Mouse (Mus musculus) cerebellum, adult 8-10 months (tissue): ENCODE data around the gene Prpf4.

Experiments used
- DNase-seq: peaks from one replicate; pipeline ENCODE4 v3.0.0; 2022

Prpf4 gene

DNA sequence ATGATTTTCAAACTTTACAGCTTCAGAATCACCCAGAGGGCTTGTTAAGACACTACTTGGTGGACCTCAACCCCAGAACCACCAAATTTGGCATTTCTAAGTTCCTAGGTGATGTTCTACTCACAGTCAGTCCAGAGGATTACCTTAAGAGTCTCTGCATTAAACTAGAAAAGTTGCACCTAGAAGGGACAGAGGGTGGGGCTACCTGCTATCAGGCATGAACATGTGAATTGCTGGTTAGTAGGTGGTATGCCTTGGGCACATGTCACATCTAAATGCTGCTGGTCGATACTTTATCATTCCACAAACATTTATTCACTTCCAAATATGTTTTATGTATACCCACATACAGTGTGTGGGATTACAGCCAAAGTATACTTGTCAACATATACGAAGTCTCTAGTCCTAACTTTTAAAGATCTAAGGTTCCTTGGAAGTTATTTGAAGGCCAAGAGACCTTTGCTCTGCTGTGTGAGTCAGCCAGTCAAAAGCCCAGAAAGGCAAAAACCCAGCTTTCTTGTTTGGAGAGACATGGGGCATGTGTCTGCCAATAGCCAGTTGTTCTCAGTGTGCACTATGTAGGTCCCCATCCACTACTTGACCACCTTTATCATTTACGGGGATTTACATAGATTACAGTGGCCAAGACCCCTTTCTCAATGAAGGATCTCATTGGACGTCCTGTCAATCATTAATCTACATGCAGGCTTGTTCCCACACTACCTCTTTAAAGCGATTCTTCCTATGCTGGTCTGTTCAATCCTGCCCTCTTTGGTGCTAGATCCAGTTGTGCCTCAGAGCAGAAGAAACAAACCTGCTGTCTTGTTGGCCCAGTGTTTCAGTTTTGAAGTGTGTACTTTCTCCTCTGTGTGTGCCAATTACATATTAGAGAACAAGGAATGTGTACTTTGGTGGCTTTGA, 18.7 kb upstream of the Prpf4 start:
- no peak for DNase-seq

DNA sequence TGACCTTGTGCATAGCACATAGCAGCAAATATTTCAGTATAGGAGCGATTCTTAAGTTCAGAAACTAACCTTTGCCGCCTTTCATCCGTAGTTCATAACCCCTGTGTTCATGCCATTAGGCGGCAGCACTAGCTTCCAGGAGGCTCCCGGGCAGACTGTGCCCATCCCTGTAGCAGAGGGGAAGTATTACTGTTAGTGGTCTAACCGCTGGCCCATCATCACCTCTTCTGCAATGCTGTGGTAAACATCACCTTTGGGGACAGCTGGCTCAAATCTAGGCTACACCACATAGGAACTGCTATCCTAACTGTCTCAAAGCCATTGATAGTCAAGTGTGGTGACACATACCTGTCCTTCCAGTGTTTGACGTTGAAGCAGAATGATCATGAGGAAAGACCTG, 16.7 kb upstream of the Prpf4 start:
- DNase-seq = no peak

DNA sequence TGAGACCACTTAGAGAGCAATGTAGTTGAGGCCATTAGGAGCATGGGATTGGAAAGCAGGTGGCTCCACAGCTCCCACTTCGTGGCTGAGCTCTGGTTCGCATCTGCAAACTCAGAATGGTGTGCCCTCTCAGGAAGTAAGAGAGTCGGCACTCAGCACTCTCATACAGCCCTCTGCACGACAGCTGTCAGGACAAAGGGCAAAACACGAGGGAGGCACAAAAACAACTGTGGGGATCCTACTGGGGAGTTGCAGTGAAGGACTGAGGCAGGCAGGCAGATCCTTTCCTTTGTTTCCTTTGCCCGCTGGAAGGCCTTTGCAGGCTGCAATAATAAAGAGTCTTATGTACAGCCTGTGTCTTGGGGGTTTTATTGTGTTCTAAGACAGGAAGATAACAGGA, 15.1 kb upstream of the Prpf4 start:
- no peak for DNase-seq

DNA sequence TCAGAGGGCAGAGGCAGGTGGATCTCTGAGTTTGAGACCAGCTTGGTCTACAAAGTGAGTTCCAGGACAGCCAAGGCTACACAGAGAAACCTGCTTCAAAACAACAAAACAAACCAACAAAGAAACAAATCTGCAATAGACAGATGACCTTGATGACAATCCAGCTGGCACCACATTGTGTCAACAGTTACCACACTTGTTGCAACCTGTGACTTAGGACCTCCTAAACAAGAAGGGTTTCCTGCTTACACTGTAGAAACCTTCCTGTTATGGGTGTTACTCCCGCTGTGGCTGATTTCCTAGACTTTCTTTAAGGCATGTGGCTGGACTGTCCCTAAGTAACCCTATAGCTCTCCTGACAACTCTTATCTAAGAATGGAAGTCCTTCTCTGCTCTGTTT, 12.8 kb upstream of the Prpf4 start:
- no peak for DNase-seq

DNA sequence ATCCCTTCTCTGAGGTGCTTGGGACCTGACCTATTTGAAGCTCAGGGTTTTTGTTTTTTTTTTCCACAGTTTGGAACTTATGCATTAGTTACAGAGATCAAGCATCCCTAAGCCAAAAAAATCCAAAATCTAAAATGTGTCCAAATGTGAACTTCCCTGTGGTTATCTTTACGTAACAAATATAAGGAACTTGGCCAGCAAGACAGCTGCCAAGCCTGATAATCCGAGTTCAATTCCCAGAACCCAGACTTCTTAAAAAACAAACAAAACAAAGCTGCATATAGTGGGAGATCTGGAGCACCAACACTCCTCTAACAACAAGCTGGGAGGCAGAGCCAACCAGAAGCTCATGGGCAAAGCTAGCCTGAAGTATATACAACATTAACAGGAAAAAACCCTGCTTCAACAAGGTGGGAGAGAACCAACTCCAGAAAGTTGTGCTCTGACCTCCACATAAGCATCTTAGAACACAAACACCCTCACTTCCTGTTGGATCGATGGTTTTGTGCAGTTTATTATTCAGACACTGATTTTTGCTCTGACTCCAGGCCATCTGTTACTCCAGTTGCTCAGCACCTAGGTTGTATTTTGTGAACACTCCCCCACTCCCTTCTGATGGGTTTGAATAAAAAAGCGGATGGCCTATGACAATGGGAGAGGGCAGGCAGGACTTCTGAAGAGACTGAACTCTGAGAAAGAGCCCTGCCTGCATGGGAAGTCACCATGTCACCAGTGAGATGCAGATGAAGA, 10.8 kb upstream of the Prpf4 start:
- no peak for DNase-seq

DNA sequence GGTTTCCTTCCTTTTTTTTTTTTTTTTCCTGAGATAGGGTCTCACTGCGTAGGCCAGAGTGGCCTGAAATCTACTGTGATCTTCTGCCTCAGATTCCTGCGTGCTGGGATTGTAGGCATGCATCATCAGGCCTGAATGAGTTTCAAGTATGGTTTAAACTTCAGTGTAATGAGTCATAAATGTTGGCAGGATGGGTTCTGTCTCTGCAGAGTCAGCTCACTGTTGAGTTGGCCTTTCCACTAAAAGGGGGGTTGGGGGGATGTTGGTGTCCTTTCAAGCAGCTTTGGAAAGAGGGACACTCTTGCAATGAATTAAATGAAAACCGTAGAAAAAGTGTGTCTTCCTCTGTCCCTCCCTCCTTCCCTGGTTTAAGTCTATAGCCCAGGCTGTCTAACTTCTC, 9.6 kb upstream of the Prpf4 start:
- DNase-seq = no peak

DNA sequence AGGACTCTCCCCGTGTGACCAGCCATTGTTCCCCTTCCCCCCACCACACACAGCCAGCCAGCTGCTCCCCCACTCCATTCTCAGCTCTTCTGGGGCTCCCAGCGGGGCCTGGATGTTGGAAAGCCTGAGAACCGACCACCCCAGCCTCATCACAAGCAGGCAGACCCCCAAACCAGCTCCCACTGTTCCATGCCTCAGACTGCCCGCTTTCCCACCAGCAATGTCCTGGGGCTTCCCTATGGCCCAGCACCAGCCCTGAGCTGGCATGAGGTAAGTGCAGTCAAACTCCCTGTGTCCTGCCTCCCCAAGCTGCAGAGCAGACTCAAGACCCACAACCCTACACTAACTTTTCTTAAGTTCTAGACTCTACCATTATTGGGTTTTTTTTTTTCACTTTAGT, 2.5 kb upstream of the Prpf4 start:
- no peak for DNase-seq

DNA sequence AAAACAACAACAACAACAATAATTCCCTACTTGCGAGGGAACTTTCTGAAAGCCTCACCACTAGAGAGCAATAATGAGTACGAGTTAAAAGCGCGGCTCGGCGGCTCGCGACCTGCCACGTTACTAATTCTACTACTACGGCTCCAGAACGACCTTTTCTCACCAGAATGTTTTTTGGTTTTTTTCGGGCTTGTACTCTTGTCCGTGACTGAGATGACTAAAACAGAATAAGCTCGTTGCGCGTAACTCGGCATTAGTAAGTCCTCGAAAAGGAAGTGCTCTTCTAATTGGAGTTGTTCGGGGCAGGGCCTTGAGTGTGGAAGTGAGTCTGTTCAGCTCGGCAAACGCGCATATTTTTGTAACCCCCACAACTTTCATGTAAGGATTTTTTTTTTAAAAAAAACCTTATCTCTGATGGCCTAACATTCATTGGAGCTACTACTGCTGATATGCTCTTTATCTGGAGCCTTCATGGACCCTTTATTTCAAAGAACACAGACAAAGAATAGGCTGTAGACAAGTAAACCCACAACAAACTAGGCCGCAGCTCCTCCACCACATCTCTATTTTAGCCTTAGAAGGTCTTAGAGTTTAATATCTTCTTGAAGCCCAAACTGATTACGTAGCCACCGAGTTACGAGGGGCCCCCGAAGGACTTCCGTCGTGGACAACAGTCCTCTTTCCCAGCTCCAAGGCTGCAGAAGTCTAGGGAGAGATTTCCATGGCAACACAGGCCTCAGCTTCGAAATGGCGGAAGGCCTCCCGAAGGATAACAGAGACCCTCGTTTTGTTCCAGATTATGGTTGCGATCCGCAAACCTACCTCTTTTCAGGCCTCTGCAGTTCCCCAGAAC, 641 bp upstream of the Prpf4 start:
- DNase-seq = peak; percentile 47

DNA sequence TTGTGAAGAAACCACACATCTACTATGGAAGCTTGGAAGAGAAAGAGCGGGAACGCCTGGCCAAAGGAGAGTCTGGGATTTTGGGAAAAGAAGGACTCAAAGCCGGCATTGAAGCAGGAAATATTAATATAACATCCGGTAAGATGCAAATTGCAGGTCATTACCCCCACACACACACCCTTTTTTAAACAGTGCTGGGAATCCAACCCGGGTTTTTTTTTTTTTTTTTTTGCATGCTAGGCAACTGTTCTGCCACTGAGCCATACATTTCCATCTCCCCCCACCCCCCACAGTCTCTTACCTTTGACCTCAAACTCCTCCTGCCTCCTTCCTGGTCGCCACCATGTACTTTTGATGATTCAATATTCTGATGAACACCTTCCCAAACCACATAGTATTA, 1.0 kb downstream of the Prpf4 start:
- no peak for DNase-seq

DNA sequence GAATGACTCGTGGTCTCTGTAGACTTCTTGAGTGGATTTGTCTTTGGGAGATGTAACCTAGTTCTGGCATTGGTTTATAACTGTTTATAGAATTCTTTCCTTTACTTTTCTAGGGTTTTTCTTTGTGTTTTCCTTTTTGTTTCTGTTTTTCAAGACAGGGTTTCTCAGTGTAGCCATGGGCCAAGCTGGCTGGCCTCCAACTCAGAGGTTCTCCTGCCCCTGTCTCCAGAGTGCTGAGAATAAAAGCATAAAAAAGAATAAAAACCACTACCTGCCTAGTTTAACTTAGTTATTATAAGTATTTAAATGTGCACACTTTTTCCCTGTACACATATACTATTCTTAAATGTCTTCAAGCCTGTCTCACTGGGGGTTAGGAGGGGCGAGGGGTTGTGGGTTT, 1.7 kb downstream of the Prpf4 start:
- no peak for DNase-seq

DNA sequence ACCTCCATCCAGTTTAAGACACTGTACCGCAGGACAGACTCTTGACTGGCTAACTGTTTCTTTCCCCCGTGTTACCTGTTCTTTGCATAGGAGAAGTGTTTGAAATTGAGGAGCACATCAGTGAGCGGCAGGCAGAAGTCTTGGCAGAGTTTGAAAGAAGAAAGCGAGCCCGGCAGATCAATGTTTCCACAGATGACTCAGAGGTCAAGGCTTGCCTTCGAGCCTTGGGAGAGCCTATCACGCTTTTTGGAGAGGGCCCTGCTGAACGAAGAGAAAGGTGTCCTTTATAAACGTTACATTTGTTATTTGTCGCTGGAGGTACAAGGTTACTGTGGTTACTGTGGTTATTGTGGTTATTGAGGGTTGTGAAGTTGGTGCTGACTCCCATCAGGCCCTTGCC, 3.0 kb downstream of the Prpf4 start:
- DNase-seq = no peak

DNA sequence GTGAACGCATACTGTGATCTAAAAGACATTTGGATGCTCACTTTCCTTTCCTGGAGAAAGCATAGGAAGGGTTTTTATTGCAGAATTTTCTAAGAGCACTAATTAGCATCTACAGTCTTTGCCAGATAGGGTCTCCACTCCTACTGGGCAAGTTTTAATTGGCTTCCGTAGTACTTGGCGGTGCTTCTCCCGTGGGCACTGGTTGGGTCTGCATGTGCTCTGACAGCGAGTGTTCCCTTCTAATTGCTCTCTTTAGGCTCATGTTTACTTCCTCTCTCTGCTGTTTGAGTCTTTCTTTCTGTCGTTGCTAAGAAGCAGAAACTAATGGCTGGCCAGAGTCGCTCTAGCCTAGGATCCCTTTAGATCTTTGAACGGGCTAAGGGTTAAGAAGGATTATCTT, 9.9 kb downstream of the Prpf4 start:
- DNase-seq = no peak

DNA sequence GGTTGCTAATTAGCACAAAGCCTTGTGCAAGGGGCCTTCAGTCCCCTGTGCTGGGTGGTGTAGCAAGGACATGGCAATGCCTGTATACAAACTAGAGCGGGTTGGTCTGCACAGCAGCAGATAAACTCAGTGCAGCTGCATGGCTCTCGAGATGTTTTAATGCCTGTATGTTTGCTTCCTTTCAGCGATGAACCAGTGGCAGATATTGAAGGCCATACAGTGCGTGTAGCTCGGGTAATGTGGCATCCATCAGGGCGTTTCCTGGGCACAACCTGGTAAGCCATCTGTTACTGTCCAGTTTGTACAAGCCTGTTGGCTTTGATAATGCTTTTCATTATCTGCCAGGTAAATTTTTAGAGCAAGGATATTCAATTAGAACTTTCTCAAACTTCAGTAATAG, 10.5 kb downstream of the Prpf4 start:
- DNase-seq = peak; percentile 50

DNA sequence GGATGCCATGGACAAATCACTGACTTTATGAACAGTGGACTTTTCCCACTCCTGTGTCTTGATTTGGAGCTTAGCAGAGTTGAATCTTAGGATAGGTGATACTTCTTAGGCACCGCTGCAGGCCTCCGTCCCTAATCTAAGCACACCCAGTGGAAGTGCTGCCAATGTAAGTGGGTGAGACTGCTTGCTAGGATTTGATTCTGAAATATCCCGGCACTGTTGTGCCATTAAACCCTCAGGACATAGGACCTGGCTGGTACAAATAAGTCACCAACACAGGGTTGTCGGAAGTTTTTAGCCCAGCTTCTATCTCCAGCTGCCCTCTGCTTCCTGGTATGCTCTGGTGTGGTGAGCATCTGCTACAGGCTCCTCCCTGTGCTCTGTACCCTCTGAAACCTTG, 17.3 kb downstream of the Prpf4 start:
- no peak for DNase-seq

DNA sequence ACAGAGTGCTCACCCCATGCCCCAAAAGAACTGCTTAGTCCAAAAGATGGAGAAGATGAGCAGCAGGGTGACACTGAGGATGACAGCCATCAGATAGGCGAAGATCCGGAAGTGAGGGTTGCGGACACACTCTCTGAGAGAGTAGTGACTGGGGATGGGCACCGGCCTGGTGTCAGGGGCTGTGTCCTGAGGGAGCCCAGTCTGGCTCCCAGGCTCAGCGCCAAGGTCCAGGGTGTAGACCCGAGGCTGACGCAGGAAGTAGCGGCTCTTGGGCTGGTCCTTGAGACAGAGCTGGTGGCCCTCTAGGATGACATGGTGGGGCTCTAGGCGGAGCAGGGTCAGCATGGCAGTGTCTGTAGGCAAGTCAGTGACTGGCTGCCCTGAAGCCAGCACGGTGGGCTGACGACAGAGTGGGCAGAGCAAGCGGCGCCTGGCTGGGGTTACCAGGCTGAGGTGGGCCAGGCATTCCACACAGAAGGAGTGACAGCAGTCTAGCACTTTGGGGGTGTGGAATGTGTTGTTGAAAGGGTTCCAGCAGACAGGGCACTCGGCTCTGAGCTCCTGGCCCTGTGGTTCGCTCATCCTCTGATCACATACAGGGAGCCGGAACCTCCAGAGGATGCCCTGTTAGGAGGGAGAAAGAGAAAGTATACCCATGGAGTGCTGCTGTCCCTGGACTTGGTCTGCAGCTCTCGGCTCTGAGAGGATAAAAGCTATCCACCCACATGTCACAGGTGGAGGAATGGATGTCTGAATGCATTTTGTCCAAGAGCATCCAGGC, 19.6 kb downstream of the Prpf4 start:
- DNase-seq = no peak

DNA sequence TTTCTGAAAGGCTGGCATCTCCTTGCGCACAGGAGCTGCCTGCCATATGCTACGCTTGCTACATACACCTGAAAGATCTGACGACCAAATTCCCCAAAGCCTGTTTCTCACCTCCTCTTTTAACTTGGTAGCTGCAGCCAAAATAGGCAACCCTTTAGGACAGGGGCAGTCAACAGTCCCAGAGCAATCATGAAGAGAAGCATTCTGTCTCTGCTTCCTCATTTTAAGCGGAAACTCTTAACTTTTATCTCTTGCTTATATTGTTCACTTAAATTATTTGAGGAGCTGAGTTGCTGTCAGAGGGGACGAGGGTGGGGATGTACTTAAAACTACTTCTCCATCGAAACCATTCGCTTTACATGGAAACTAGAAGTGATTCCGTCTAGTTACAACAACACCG, 21.0 kb downstream of the Prpf4 start:
- DNase-seq = no peak

DNA sequence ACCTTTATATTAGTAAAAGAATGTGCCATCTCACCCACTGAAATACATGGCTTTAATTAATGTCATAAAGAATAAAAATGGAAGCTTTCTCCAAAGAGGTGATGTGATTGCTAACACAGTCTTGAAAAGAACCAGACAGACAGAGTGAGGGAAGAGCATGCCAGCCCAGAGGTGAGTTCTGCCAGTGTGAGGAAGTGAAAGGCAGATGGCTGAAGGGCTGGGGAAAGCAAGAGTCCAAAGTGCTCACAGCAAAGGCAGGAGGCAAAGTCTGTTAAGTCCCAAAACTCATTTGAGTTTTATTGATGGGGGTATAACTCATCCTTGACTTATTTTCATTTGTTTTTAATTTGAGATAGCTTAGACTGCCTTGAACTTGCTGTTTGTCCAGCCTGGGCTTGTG, 22.1 kb downstream of the Prpf4 start:
- DNase-seq = no peak

DNA sequence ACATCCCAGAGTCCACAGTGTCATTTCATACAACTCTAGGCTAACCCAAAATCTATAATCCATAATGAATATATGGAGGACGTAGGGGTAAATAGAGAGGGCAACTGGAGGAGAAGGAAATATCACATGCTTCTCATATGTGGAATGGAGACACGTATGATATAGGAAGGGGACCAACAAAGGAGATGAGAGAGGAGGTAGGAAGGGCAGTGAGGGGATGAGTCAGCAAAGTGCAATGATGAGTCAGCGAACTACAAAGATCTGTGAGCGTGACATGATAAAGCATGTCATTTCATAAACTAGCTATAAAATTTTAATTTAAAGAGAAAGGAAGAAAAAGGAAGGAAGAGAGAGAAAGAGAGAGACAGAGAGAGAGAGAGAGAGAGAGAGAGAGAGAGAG, 22.9 kb downstream of the Prpf4 start:
- DNase-seq = no peak

DNA sequence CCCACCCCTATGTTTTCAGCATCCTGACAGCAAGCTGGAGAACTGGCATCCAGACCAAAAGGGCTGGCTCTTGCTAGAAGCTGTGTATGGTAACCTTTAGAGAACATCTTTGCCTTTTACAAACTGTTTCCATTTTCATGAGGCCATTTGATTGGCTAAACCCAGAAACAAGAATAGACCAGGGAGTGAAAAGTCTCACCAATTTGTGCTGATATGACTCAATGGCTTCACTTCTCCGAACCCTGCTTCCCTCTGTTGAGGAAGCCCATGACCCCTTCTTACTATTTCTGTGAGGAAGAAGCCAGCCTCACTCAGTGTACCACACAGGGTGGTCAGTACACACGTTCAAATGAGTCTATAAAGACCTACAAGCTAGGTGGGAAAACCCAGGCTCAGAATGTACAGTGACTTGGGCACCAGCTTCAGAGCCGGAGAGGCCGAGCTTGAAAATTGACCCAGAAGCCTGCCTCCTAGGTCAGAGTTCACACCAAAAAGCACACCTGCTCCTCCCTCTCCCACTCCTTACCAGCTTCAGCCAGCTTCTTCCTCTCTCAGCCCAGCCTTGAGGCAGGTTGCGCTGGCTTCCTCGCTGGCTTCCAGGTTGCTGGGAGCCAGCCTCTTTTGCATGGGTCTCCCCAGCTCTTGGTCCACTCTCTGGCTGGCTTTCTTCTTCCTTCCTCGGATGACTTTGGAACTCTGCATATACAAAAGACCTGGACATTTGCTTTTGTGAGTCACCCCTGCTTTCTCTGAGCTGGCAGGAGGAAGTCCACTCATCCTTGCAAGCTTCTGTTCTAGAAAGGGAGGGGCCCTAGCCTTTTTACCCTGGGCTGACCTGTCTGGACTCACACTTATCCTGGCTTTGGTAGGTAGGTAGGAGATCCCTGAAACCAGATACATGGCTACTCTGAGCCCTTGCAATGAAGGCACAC, 25.6 kb downstream of the Prpf4 start:
- no peak for DNase-seq

DNA sequence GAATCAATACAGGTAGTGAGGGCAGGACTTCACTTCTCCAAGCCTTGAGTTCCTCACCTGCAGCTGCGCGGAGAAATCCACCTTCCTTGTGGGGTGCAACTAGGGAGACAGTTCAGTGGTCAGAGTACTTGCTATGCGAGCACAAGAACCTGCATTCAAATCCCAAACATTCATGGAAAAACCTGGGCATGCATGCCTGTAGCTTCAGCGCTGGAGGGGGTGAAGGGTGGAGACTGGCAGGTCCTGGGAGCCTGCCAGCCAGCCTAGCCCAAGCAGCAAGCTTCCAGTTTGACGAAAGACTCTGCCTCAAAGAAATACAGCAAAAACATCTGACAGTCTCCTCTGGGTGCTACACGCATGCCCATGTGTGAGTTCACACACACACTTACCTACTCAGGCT, 26.5 kb downstream of the Prpf4 start, which contains the start of gene Rnf183:
Gene Rnf183 (minus strand): TSS at position 172 of the 400 bp plus-strand sequence.
- no peak for DNase-seq

DNA sequence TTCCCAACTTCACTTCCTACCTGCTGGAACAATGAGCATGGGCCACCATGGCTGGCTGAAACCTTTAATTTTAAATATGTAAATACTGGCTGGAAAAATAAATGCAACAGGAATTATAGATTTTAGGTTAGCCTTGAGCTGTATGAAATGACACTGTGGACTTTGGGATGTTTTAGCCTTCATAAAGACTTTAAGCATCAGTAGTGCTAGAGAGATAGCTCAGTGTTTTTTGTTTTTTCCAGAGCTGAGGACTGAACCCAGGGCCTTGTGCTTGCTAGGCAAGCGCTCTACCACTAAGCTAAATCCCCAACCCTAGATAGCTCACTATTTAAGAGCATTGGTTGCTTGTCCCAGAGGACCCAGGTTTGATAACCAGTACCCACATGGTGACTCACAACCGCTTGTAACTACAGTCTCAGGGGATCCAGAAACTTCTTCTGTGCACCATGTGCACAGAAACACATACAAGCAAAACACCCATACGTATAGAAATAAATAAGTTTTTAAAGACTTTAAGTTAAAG, 28.7 kb downstream of the Prpf4 start:
- no peak for DNase-seq
